Mouse (Mus musculus): ENCODE data around the gene A930017K11Rik. TPM values are rescaled to one million over a fixed set of nuclear protein-coding genes. Genes with fewer than 3 reads are reported as not detected.

The A930017K11Rik gene
- polyA plus RNA-seq, 1 experiment = not detected

- Histone ChIP-seq H3K36me3 (replicated peaks; ENCODE audit: low read length) (peaks cover 9% of the 10 kb centered on the region), H3K4me1 (peaks cover 75% of the 10 kb centered on the region)
Measured at GRCm38 (mm10) chr17:25980854-25981253, 28.5 kb upstream of the A930017K11Rik start.

GRCm38 (mm10) chr17:25979829-25980738, 27.7 kb upstream of the A930017K11Rik start:
- Histone ChIP-seq H3K36me3 (replicated peaks; ENCODE audit: low read length) (peaks cover 9% of the 10 kb centered on the region), H3K4me1 (peaks cover 71% of the 10 kb centered on the region), H3K4me3 (replicated peaks) (no peak overlapping the region), H3K27me3 (replicated peaks) (peaks cover 10% of the 10 kb centered on the region), H3K9me3 (no peaks in the 10 kb centered on the region)
- TF ChIP-seq FLI1 (IDR thresholded peaks at IDR 0.05; ENCODE audit: low read length) = no peak
- TF ChIP-seq GATA1 (IDR thresholded peaks at IDR 0.05; ENCODE audit: borderline replicate concordance, low read length) = no peak

More at GRCm38 (mm10) chr17:25980854-25981253, 28.5 kb upstream of the A930017K11Rik start:
- Histone ChIP-seq H3K9me3 (no peaks in the 10 kb centered on the region), H3K27me3 (replicated peaks) (peaks cover 10% of the 10 kb centered on the region), H3K4me3 (replicated peaks) (no peak overlapping the region)
- TF ChIP-seq GATA1 (IDR thresholded peaks at IDR 0.05; ENCODE audit: borderline replicate concordance, low read length) (no peak), FLI1 (IDR thresholded peaks at IDR 0.05; ENCODE audit: low read length) (no peak)

- no peaks in the 10 kb centered on the region for H3K9me3 ChIP-seq
- TF ChIP-seq GATA1 (IDR thresholded peaks at IDR 0.05; ENCODE audit: borderline replicate concordance, low read length) (no peak), FLI1 (IDR thresholded peaks at IDR 0.05; ENCODE audit: low read length) (no peak)
- H3K27me3 ChIP-seq (replicated peaks) = no peaks in the 10 kb centered on the region
- no peak overlapping the region for H3K4me3 ChIP-seq (replicated peaks)
- H3K36me3 ChIP-seq (replicated peaks; ENCODE audit: low read length) = peaks cover 11% of the 10 kb centered on the region
- H3K4me1 ChIP-seq = peaks cover 32% of the 10 kb centered on the region
Measured at GRCm38 (mm10) chr17:25970954-25971707, 18.8 kb upstream of the A930017K11Rik start.

GRCm38 (mm10) chr17:25970448-25970847, 18.1 kb upstream of the A930017K11Rik start:
- peaks cover 32% of the 10 kb centered on the region for H3K4me1 ChIP-seq
- no peaks in the 10 kb centered on the region for H3K27me3 ChIP-seq (replicated peaks)
- TF ChIP-seq GATA1 (IDR thresholded peaks at IDR 0.05; ENCODE audit: borderline replicate concordance, low read length) (no peak), FLI1 (IDR thresholded peaks at IDR 0.05; ENCODE audit: low read length) (no peak)
- H3K36me3 ChIP-seq (replicated peaks; ENCODE audit: low read length) = peaks cover 12% of the 10 kb centered on the region
- no peaks in the 10 kb centered on the region for H3K9me3 ChIP-seq
- peak overlapping the region; percentile 5 for H3K4me3 ChIP-seq (replicated peaks)

GRCm38 (mm10) chr17:25968176-25968575, 15.8 kb upstream of the A930017K11Rik start:
- no peak overlapping the region for H3K4me3 ChIP-seq (replicated peaks)
- peaks cover 35% of the 10 kb centered on the region for H3K36me3 ChIP-seq (replicated peaks; ENCODE audit: low read length)
- H3K4me1 ChIP-seq = peaks cover 42% of the 10 kb centered on the region
- H3K27me3 ChIP-seq (replicated peaks) = no peaks in the 10 kb centered on the region
- TF ChIP-seq FLI1 (IDR thresholded peaks at IDR 0.05; ENCODE audit: low read length) = no peak
- TF ChIP-seq GATA1 (IDR thresholded peaks at IDR 0.05; ENCODE audit: borderline replicate concordance, low read length) = no peak
- H3K9me3 ChIP-seq = no peaks in the 10 kb centered on the region

GRCm38 (mm10) chr17:25967652-25968051, 15.3 kb upstream of the A930017K11Rik start:
- H3K4me1 ChIP-seq = peaks cover 42% of the 10 kb centered on the region
- TF ChIP-seq FLI1 (IDR thresholded peaks at IDR 0.05; ENCODE audit: low read length) (no peak), GATA1 (IDR thresholded peaks at IDR 0.05; ENCODE audit: borderline replicate concordance, low read length) (no peak)
- H3K9me3 ChIP-seq = no peaks in the 10 kb centered on the region
- no peaks in the 10 kb centered on the region for H3K27me3 ChIP-seq (replicated peaks)
- peaks cover 35% of the 10 kb centered on the region for H3K36me3 ChIP-seq (replicated peaks; ENCODE audit: low read length)
- H3K4me3 ChIP-seq (replicated peaks) = no peak overlapping the region

GRCm38 (mm10) chr17:25964271-25964670, 11.9 kb upstream of the A930017K11Rik start:
- peaks cover 46% of the 10 kb centered on the region for H3K4me1 ChIP-seq
- peaks cover 64% of the 10 kb centered on the region for H3K36me3 ChIP-seq (replicated peaks; ENCODE audit: low read length)

GRCm38 (mm10) chr17:25962413-25962905, 10.1 kb upstream of the A930017K11Rik start:
- H3K4me3 ChIP-seq (replicated peaks) = no peak overlapping the region
- H3K36me3 ChIP-seq (replicated peaks; ENCODE audit: low read length) = peaks cover 81% of the 10 kb centered on the region
- TF ChIP-seq FLI1 (IDR thresholded peaks at IDR 0.05; ENCODE audit: low read length) = no peak
- no peak for TF ChIP-seq GATA1 (IDR thresholded peaks at IDR 0.05; ENCODE audit: borderline replicate concordance, low read length)
- peaks cover 3% of the 10 kb centered on the region for H3K27me3 ChIP-seq (replicated peaks)
- peaks cover 46% of the 10 kb centered on the region for H3K4me1 ChIP-seq
- H3K9me3 ChIP-seq = no peaks in the 10 kb centered on the region

More at GRCm38 (mm10) chr17:25964271-25964670, 11.9 kb upstream of the A930017K11Rik start:
- H3K9me3 ChIP-seq = no peaks in the 10 kb centered on the region
- H3K27me3 ChIP-seq (replicated peaks) = no peaks in the 10 kb centered on the region
- TF ChIP-seq FLI1 (IDR thresholded peaks at IDR 0.05; ENCODE audit: low read length) (no peak), GATA1 (IDR thresholded peaks at IDR 0.05; ENCODE audit: borderline replicate concordance, low read length) (no peak)
- H3K4me3 ChIP-seq (replicated peaks) = no peak overlapping the region

GRCm38 (mm10) chr17:25961566-25961965, 9.2 kb upstream of the A930017K11Rik start:
- no peak for TF ChIP-seq FLI1 (IDR thresholded peaks at IDR 0.05; ENCODE audit: low read length)
- no peak for TF ChIP-seq GATA1 (IDR thresholded peaks at IDR 0.05; ENCODE audit: borderline replicate concordance, low read length)
- Histone ChIP-seq H3K27me3 (replicated peaks) (peaks cover 7% of the 10 kb centered on the region), H3K36me3 (replicated peaks; ENCODE audit: low read length) (peaks cover 84% of the 10 kb centered on the region), H3K9me3 (no peaks in the 10 kb centered on the region), H3K4me3 (replicated peaks) (no peak overlapping the region), H3K4me1 (peaks cover 46% of the 10 kb centered on the region)

All from megakaryocyte, embryonic 14.5 days (primary cell).